Mouse (Mus musculus): ENCODE results near the gene Unc5cl. TPM values are rescaled to one million over a fixed set of nuclear protein-coding genes. Genes with fewer than 3 reads are reported as not detected.

Gene Unc5cl
- polyA plus RNA-seq, 1 experiment from 2014 or later, result not detected

GRCm38 (mm10) chr17:48479952-48480351 lies 25.3 kb downstream of the Unc5cl start:
- ATAC-seq (ENCODE audit: low FRiP score) (no peak), DNase-seq (ENCODE audit: low spot score, missing footprints) (no peak)
- Histone ChIP-seq H3K36me3 (ENCODE audit: control insufficient read depth, insufficient read depth, low read length) (no peaks in the 10 kb centered on the region), H3K4me2 (no peak overlapping the region), H3K4me1 (ENCODE audit: control insufficient read depth, insufficient read depth, low read length) (no peaks in the 10 kb centered on the region), H3K27me3 (ENCODE audit: control insufficient read depth, insufficient read depth, low read length) (no peaks in the 10 kb centered on the region), H3K9ac (ENCODE audit: low read length) (no peak overlapping the region), H3K4me3 (ENCODE audit: low read depth, low read length) (no peak overlapping the region), H3K27ac (ENCODE audit: low read depth, low read length) (no peak overlapping the region), H3K9me3 (ENCODE audit: control insufficient read depth, low read length) (no peaks in the 10 kb centered on the region)
- 87% methylated on average over 10 of the region's 10 CpGs for WGBS

DNA sequence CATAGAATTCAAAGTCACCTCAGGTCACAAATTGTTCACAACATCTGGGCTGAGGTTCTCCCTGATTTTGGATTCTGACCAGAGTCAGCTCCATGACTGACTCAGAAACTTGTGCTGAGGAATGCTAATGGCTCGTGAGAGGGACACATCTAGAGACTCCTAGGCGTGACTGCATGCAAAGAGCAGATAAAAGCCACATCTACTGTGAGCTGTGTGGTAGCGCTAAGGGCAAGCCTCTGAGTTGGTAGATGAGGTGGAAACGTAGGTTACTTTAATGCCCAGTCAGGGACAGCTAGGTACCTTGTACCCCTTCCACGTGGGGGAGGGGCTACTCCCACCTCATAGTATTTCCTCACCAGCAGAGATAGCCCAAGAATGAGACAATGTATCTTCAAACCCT lies 29.1 kb downstream of the Unc5cl start:
- Histone ChIP-seq H3K27ac (ENCODE audit: low read depth, low read length) (no peak overlapping the region), H3K9me3 (ENCODE audit: control insufficient read depth, low read length) (no peaks in the 10 kb centered on the region), H3K4me2 (no peak overlapping the region), H3K4me1 (ENCODE audit: control insufficient read depth, insufficient read depth, low read length) (no peaks in the 10 kb centered on the region), H3K27me3 (ENCODE audit: control insufficient read depth, insufficient read depth, low read length) (no peaks in the 10 kb centered on the region), H3K4me3 (ENCODE audit: low read depth, low read length) (no peak overlapping the region), H3K36me3 (ENCODE audit: control insufficient read depth, insufficient read depth, low read length) (no peaks in the 10 kb centered on the region), H3K9ac (ENCODE audit: low read length) (no peak overlapping the region)
- no peak for ATAC-seq (ENCODE audit: low FRiP score)
- DNase-seq (ENCODE audit: low spot score, missing footprints), result no peak
- WGBS, result 90% methylated on average over 5 of the region's 5 CpGs

DNA sequence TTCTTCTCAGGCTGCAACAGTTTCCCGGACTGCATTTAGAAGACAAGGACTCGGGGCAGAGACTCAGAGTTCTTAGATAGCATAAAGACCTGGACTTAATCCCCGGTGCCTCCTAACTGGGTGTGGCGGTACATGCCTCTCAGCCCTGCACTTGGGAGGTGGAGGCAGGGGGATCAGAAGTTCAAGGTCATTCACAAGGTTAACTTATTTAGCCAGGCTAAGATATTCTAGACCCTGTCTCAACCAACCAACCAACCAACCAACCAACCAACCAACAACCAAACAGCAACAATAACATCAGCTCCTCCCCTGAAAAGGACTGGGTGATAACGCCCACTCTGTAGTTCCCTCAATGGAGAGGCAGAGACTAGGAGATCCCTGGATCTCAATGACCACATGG lies 29.5 kb downstream of the Unc5cl start:
- Histone ChIP-seq H3K4me2 (no peak overlapping the region), H3K36me3 (ENCODE audit: control insufficient read depth, insufficient read depth, low read length) (no peaks in the 10 kb centered on the region), H3K4me3 (ENCODE audit: low read depth, low read length) (no peak overlapping the region), H3K4me1 (ENCODE audit: control insufficient read depth, insufficient read depth, low read length) (no peaks in the 10 kb centered on the region), H3K9ac (ENCODE audit: low read length) (no peak overlapping the region), H3K9me3 (ENCODE audit: control insufficient read depth, low read length) (no peaks in the 10 kb centered on the region), H3K27ac (ENCODE audit: low read depth, low read length) (no peak overlapping the region), H3K27me3 (ENCODE audit: control insufficient read depth, insufficient read depth, low read length) (no peaks in the 10 kb centered on the region)
- DNase-seq (ENCODE audit: low spot score, missing footprints), result no peak
- ATAC-seq (ENCODE audit: low FRiP score), result no peak
- 87% methylated on average over 5 of the region's 5 CpGs for WGBS

DNA sequence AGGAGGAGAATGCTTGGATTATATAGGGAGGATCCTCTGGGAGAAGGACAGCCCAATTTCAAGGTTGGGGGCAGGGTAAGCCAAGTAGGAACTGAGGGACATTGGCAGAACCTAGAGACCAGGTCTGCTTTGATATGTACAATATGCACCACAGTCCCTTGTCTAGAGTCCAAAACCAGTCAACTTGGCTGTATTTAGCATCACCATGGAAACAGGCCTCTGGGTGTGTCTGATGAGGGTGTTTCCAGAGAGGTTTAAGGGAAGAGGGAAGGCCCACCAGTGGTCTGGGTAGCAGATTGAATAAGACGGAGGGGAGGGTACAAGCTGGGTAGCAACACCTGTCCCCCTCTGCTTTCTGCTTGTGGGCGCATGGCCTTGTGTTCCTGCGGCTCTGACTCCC lies 34.8 kb downstream of the Unc5cl start:
- no peak overlapping the region for H3K27ac ChIP-seq (ENCODE audit: low read depth, low read length)
- H3K36me3 ChIP-seq (ENCODE audit: control insufficient read depth, insufficient read depth, low read length), result no peaks in the 10 kb centered on the region
- no peak overlapping the region for H3K9ac ChIP-seq (ENCODE audit: low read length)
- ATAC-seq (ENCODE audit: low FRiP score) (no peak), DNase-seq (ENCODE audit: low spot score, missing footprints) (no peak)
- no peaks in the 10 kb centered on the region for H3K27me3 ChIP-seq (ENCODE audit: control insufficient read depth, insufficient read depth, low read length)
- no peak overlapping the region for H3K4me3 ChIP-seq (ENCODE audit: low read depth, low read length)
- H3K4me1 ChIP-seq (ENCODE audit: control insufficient read depth, insufficient read depth, low read length), result no peaks in the 10 kb centered on the region
- H3K9me3 ChIP-seq (ENCODE audit: control insufficient read depth, low read length), result no peaks in the 10 kb centered on the region
- H3K4me2 ChIP-seq, result no peak overlapping the region
- 94% methylated on average over 3 of the region's 3 CpGs for WGBS

- no peak overlapping the region for H3K4me3 ChIP-seq (ENCODE audit: low read depth, low read length)
- no peak overlapping the region for H3K9ac ChIP-seq (ENCODE audit: low read length)
- no peak overlapping the region for H3K27ac ChIP-seq (ENCODE audit: low read depth, low read length)
- no peaks in the 10 kb centered on the region for H3K9me3 ChIP-seq (ENCODE audit: control insufficient read depth, low read length)
- no peak for DNase-seq (ENCODE audit: low spot score, missing footprints)
- H3K4me2 ChIP-seq, result no peak overlapping the region
- no peaks in the 10 kb centered on the region for H3K4me1 ChIP-seq (ENCODE audit: control insufficient read depth, insufficient read depth, low read length)
- no peaks in the 10 kb centered on the region for H3K27me3 ChIP-seq (ENCODE audit: control insufficient read depth, insufficient read depth, low read length)
- 91% methylated on average over 8 of the region's 8 CpGs for WGBS
- H3K36me3 ChIP-seq (ENCODE audit: control insufficient read depth, insufficient read depth, low read length), result no peaks in the 10 kb centered on the region
- ATAC-seq (ENCODE audit: low FRiP score), result no peak
Observed at GRCm38 (mm10) chr17:48492621-48493020, 37.9 kb downstream of the Unc5cl start.

DNA sequence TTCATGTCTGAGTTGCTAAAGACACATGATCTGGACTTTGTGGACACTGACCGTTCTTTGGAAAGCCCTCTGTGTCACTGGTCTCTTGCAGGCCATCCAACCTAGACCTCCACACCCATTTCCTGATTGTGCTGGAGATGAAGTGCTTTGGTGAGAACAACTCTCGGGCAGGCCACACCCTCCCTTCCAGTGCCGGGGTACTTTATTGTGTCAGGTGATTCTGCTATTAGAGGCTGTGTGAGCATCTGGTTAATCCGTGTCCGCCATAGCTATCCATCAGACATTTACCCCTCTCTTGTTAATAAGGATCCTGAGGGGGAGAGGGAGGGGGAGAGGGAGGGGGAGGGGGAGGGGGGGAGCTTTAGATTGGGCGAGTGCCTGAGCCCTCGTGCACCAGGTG lies 38.9 kb downstream of the Unc5cl start:
- no peak for ATAC-seq (ENCODE audit: low FRiP score)
- no peak overlapping the region for H3K27ac ChIP-seq (ENCODE audit: low read depth, low read length)

DNA sequence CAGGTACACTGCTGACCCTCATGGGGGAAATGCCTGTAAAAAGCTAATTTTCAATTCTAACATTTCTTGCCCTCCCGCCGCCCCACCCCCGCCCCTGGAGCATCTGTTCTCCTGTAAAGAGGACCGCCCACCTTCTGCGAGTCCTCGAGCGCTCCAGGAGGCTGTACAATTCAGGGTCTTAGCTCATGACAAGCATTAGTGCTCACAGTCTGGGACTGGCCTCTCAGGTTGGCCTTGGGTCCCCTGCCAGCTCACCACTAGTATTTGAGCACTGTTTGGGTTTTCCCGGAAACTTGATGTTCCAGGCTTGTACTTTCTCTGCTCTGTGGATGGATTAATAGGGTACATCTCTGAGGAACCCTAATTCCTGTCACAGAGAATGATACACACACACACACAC lies 39.3 kb downstream of the Unc5cl start:
- Histone ChIP-seq H3K9me3 (ENCODE audit: control insufficient read depth, low read length) (no peaks in the 10 kb centered on the region), H3K36me3 (ENCODE audit: control insufficient read depth, insufficient read depth, low read length) (no peaks in the 10 kb centered on the region), H3K27me3 (ENCODE audit: control insufficient read depth, insufficient read depth, low read length) (no peaks in the 10 kb centered on the region), H3K9ac (ENCODE audit: low read length) (no peak overlapping the region), H3K4me2 (no peak overlapping the region), H3K4me3 (ENCODE audit: low read depth, low read length) (no peak overlapping the region), H3K27ac (ENCODE audit: low read depth, low read length) (no peak overlapping the region), H3K4me1 (ENCODE audit: control insufficient read depth, insufficient read depth, low read length) (no peaks in the 10 kb centered on the region)
- DNase-seq (ENCODE audit: low spot score, missing footprints) (no peak), ATAC-seq (ENCODE audit: low FRiP score) (no peak)
- WGBS, result 78% methylated on average over 8 of the region's 8 CpGs

More for the DNA sequence above, 38.9 kb downstream of the Unc5cl start:
- Histone ChIP-seq H3K4me3 (ENCODE audit: low read depth, low read length) (no peak overlapping the region), H3K36me3 (ENCODE audit: control insufficient read depth, insufficient read depth, low read length) (no peaks in the 10 kb centered on the region), H3K4me1 (ENCODE audit: control insufficient read depth, insufficient read depth, low read length) (no peaks in the 10 kb centered on the region), H3K9ac (ENCODE audit: low read length) (no peak overlapping the region), H3K27me3 (ENCODE audit: control insufficient read depth, insufficient read depth, low read length) (no peaks in the 10 kb centered on the region), H3K9me3 (ENCODE audit: control insufficient read depth, low read length) (no peaks in the 10 kb centered on the region), H3K4me2 (no peak overlapping the region)
- WGBS, result 69% methylated on average over 7 of the region's 7 CpGs
- no peak for DNase-seq (ENCODE audit: low spot score, missing footprints)

GRCm38 (mm10) chr17:48497986-48498385 lies 43.3 kb downstream of the Unc5cl start:
- ATAC-seq (ENCODE audit: low FRiP score), result no peak
- Histone ChIP-seq H3K9me3 (ENCODE audit: control insufficient read depth, low read length) (no peaks in the 10 kb centered on the region), H3K4me1 (ENCODE audit: control insufficient read depth, insufficient read depth, low read length) (no peaks in the 10 kb centered on the region), H3K4me3 (ENCODE audit: low read depth, low read length) (no peak overlapping the region), H3K9ac (ENCODE audit: low read length) (no peak overlapping the region), H3K4me2 (no peak overlapping the region), H3K27me3 (ENCODE audit: control insufficient read depth, insufficient read depth, low read length) (no peaks in the 10 kb centered on the region), H3K27ac (ENCODE audit: low read depth, low read length) (no peak overlapping the region), H3K36me3 (ENCODE audit: control insufficient read depth, insufficient read depth, low read length) (no peaks in the 10 kb centered on the region)
- 90% methylated on average over 3 of the region's 3 CpGs for WGBS
- no peak for DNase-seq (ENCODE audit: low spot score, missing footprints)

DNA sequence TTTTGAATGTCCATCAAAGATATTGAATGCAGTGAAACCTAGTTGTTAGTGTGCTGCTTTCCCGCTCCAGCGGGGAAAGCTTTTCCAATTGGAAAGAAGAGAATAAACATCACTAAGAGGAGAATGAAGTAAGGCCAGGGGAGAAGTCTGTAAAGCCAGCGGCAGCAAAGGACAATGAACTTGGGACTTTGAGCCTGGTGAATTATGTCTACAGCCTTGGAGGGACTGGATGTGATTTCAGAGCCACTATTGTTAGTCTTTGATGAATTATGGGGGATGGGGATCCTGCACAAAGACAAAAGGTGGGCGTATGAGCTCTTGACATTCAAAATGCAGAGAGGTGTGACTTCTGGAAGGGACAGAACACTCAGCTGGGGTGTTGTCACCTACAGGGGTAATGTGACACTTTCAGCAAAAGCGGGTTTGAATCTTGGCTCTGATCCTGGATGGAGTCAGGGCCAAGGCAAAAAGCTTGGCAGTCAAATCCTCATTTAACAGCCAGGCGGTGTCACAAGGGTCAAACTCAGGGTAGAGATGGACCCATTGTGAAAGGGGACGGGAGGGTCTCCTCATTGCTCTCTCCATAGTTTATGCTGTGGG lies 46.2 kb downstream of the Unc5cl start:
- Histone ChIP-seq H3K4me2 (no peak overlapping the region), H3K4me1 (ENCODE audit: control insufficient read depth, insufficient read depth, low read length) (peaks cover 11% of the 10 kb centered on the region), H3K27ac (ENCODE audit: low read depth, low read length) (no peak overlapping the region), H3K36me3 (ENCODE audit: control insufficient read depth, insufficient read depth, low read length) (no peaks in the 10 kb centered on the region), H3K4me3 (ENCODE audit: low read depth, low read length) (no peak overlapping the region), H3K27me3 (ENCODE audit: control insufficient read depth, insufficient read depth, low read length) (no peaks in the 10 kb centered on the region), H3K9ac (ENCODE audit: low read length) (no peak overlapping the region), H3K9me3 (ENCODE audit: control insufficient read depth, low read length) (no peaks in the 10 kb centered on the region)
- DNase-seq (ENCODE audit: low spot score, missing footprints) (no peak), ATAC-seq (ENCODE audit: low FRiP score) (no peak)
- 87% methylated on average over 7 of the region's 7 CpGs for WGBS

Measured in midbrain, embryonic 11.5 days (tissue).